Mouse (Mus musculus): ENCODE results near the gene Gm3115. TPM values are rescaled to one million over a fixed set of nuclear protein-coding genes. Genes with fewer than 3 reads are reported as not detected.

Gene Gm3115
- not detected for polyA plus RNA-seq (2017; shearing (Covaris generic))

DNA sequence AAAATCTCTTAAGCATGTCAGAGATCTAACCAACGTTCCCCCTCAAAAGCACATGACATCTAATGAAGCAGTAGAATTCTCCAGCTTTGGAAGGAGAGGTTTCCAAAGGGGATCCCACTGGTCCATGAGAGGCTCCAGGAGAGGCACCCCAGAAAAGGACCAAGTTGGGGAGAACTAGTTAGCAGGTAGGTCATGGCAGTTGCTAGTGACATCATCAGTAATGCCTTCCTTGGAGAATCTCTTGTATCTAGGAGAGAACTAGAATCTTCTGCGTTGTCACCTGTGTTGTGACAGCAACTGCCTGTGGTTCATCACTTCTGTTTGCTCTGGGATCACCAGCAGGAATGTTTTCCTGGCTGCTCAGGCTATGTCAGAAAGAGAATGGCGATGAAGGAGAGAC, at the start of gene Gm3115:
Gm3115 (plus strand) TSS at position 301 of the 400 bp plus-strand sequence.

GRCm38 (mm10) chr14:4110426-4110825, 26.5 kb downstream of the Gm3115 start, which contains the start of gene Gm8108:
Gene Gm8108 (plus strand): TSS chr14:4110526.

Other genes starting within 250 kb of the Gm3115 start
- gene Gm3033, start 237.9 kb upstream of the Gm3115 start, polyA plus RNA-seq (2017; shearing (Covaris generic)), result not detected
- gene Gm2916, start 199.9 kb upstream of the Gm3115 start, polyA plus RNA-seq (2017; shearing (Covaris generic)), result not detected
- gene Gm3029, start 152.4 kb upstream of the Gm3115 start, polyA plus RNA-seq (2017; shearing (Covaris generic)), result not detected
- gene Gm3095, start 120.6 kb upstream of the Gm3115 start, polyA plus RNA-seq (2017; shearing (Covaris generic)), result not detected
- not detected for gene Gm3099, start 85.7 kb upstream of the Gm3115 start, polyA plus RNA-seq (2017; shearing (Covaris generic))
- not detected for gene Gm5796, start 60.2 kb upstream of the Gm3115 start, polyA plus RNA-seq (2017; shearing (Covaris generic))
- gene Gm8108, start 26.4 kb downstream of the Gm3115 start, polyA plus RNA-seq (2017; shearing (Covaris generic)), result not detected
- not detected for gene Gm3127, start 80.9 kb downstream of the Gm3115 start, polyA plus RNA-seq (2017; shearing (Covaris generic))
- 0.30 TPM for gene Gm2974, start 98.5 kb downstream of the Gm3115 start, polyA plus RNA-seq (2017; shearing (Covaris generic))
- not detected for gene Gm3138, start 165.5 kb downstream of the Gm3115 start, polyA plus RNA-seq (2017; shearing (Covaris generic))
- gene Gm3149, start 233.2 kb downstream of the Gm3115 start, polyA plus RNA-seq (2017; shearing (Covaris generic)), result not detected

Data from effector memory CD4-positive, alpha-beta T cell, adult 5 months (primary cell).